Mouse (Mus musculus) limb, embryonic 13.5 days (tissue): ENCODE data around the gene Bace2. TPM values are rescaled to one million over a fixed set of nuclear protein-coding genes. Genes with fewer than 3 reads are reported as not detected.

Experiments
- polyA plus RNA-seq: library from polyadenylated mRNA; unstranded; fragments of >200 nt; fragmentation: Nextera tagmentation; extraction: Ambion mirVana; gene quantifications from 2 replicates; pipeline ENCODE4 v1.2.1, GENCODE M21; 2015

The Bace2 gene
- polyA plus RNA-seq, 1 experiment from 2014 or later: 8.4 TPM

Other genes with a start within 250 kb of the Bace2 start
- gene Dscam, start 186.0 kb upstream of the Bace2 start, polyA plus RNA-seq: 0.08 and 0.13 TPM in 2 replicates
- gene Mx1, start 106.2 kb downstream of the Bace2 start, polyA plus RNA-seq: 0.24 and 0.31 TPM in 2 replicates
- not detected in 2 replicates for gene Fam3b, start 158.1 kb downstream of the Bace2 start, polyA plus RNA-seq